Mouse (Mus musculus): ENCODE results near the gene 6330409D20Rik.

GRCm38 (mm10) chr2:32693282-32693681, 47.5 kb downstream of the 6330409D20Rik start:
- TF ChIP-seq CTCF (IDR thresholded peaks at IDR 0.05; ENCODE audit: low read depth, low read length), result no peak
- no peak for TF ChIP-seq GATA2 (IDR thresholded peaks at IDR 0.05; ENCODE audit: borderline replicate concordance, low read depth, low read length)
- no peak for TF ChIP-seq GATA1 (IDR thresholded peaks at IDR 0.05; ENCODE audit: borderline replicate concordance, low read length)
